Mouse (Mus musculus) liver, postnatal 0 days (tissue): ENCODE results near the gene Ccdc82. TPM values are rescaled to one million over a fixed set of nuclear protein-coding genes. Genes with fewer than 3 reads are reported as not detected.

Source experiments
- ATAC-seq: fragments of 200-750 bp; cut with Nextera tagmentation; 2 replicates; pipeline ENCODE4 v1.8.0; 2017; ENCODE audit warnings: mild to moderate bottlenecking, moderate library complexity
- DNase-seq: peaks from one replicate; pipeline ENCODE4 v3.0.0-alpha.2; 2016
- H3K27ac ChIP-seq: fragments of 300-500 bp; sonication (generic); 2 replicates; pipeline ENCODE4 v1.5.1; 2014; ENCODE audit warnings: antibody characterized with exemption, moderate library complexity, mild to moderate bottlenecking, low read depth
- H3K27me3 ChIP-seq: fragments of 300-500 bp; sonication (generic); 2 replicates; pipeline ENCODE4 v1.6.1; 2014; ENCODE audit warnings: low read length, control low read depth, mixed read lengths; ENCODE audit not compliant: insufficient read depth
- H3K36me3 ChIP-seq: fragments of 300-500 bp; sonication (generic); replicated peaks from 2 replicates; pipeline ENCODE4 v1.6.1; 2014; ENCODE audit warnings: mild to moderate bottlenecking, control low read depth, low read length, moderate library complexity, mixed read lengths; ENCODE audit not compliant: insufficient read depth
- H3K4me1 ChIP-seq: fragments of 300-500 bp; sonication (generic); 2 replicates; pipeline ENCODE4 v1.6.1; 2014; ENCODE audit warnings: antibody characterized with exemption, mild to moderate bottlenecking, control low read depth; ENCODE audit not compliant: insufficient read depth
- H3K4me2 ChIP-seq: fragments of 300-500 bp; sonication (generic); 2 replicates; pipeline ENCODE4 v1.6.1; 2014; ENCODE audit warnings: low read depth, mild to moderate bottlenecking, low read length, moderate library complexity, mixed read lengths
- H3K4me3 ChIP-seq: fragments of 300-500 bp; sonication (generic); 2 replicates; pipeline ENCODE4 v1.5.1; 2014; ENCODE audit warnings: low read depth, low read length
- H3K9ac ChIP-seq: fragments of 300-500 bp; sonication (generic); replicated peaks from 2 replicates; pipeline ENCODE4 v1.6.1; 2014; ENCODE audit warnings: mild to moderate bottlenecking, moderate library complexity
- H3K9me3 ChIP-seq: fragments of 300-500 bp; sonication (generic); 2 replicates; pipeline ENCODE4 v1.6.1; 2016; ENCODE audit warnings: mild to moderate bottlenecking, control low read depth, low read length, mixed read lengths
- CTCF ChIP-seq: sonication (generic); IDR thresholded peaks from 2 replicates; pipeline ENCODE4 v1.5.1; 2016; ENCODE audit warnings: antibody characterized with exemption, low read depth
- EP300 ChIP-seq: IDR thresholded peaks from 2 replicates; pipeline ENCODE4 v1.6.1; 2016; ENCODE audit warnings: antibody characterized with exemption, low read depth, mild to moderate bottlenecking
- WGBS: fragments of 180-500 bp; shearing (Covaris S2); extraction: QIAGEN DNeasy Blood & Tissue Kit; methylation state at CpG from one replicate; pipeline ENCODE4 v1.1.7; 2014; ENCODE audit not compliant: insufficient replicate concordance; 5-methylcytosine and 5-hydroxymethylcytosine counted together
- polyA plus RNA-seq: library from polyadenylated mRNA; unstranded; fragments of >200 nt; fragmentation: Nextera tagmentation; extraction: Ambion mirVana; gene quantifications from 2 replicates; pipeline ENCODE4 v1.2.1, GENCODE M21; 2015

Gene Ccdc82
- polyA plus RNA-seq, 1 experiment from 2014 or later, result 4.7 TPM

DNA sequence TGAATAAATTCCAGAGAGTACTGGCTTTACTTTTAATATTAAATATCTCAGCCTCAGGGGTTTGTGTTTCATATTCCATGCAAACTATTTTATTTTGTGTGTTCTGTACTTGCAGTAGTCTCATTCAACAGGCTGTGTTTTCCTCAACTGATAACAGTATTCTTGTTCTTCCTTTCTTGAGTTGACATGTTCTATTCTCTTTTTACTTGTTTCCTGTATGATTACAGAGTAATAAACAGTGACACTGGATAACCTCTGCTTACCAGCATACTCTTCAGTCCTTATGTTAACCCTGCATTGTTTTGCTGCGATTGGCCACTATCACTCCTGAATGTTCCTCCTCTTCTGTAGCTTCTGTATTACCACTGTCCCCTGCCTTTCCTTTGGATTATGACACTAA, 10.0 kb downstream of the Ccdc82 start:
- H3K36me3 ChIP-seq, result peaks cover 12% of the 10 kb centered on the region; the same call in 1 of the 2 replicates
- no peak overlapping the region for H3K9ac ChIP-seq
- ATAC-seq (no peak), DNase-seq (no peak)
- H3K4me2 ChIP-seq, result no peak overlapping the region
- H3K9me3 ChIP-seq, result no peaks in the 10 kb centered on the region
- TF ChIP-seq EP300 (no peak), CTCF (no peak)
- no peak overlapping the region for H3K27ac ChIP-seq
- H3K4me3 ChIP-seq, result no peak overlapping the region
- no peaks in the 10 kb centered on the region for H3K4me1 ChIP-seq
- WGBS, result 89% methylated on average over 1 of the region's 1 CpGs
- H3K27me3 ChIP-seq, result no peaks in the 10 kb centered on the region

DNA sequence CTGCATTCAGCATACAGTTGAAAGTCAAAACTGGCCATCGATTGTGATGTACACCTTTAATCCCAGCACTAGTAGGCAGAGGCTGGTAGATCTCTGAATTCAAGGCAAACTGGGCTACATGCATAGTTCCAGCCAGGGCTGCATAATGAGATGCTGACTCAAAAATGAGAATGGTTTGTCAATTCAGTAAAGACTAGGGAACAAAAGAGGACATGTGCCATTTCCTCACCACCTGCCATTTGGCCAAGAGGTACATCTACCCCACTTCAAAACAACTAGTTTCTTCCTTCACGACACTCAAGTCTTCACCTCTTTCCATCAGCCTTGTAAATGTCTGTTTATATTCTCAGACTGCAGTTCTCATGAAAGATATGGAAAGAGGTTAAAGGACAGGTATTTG, 11.4 kb downstream of the Ccdc82 start:
- ATAC-seq, result no peak
- DNase-seq, result no peak
- peaks cover 7% of the 10 kb centered on the region; the same call in 1 of the 2 replicates for H3K36me3 ChIP-seq
- TF ChIP-seq CTCF, result no peak
- no peak for TF ChIP-seq EP300
- no peak overlapping the region for H3K4me3 ChIP-seq
- no peaks in the 10 kb centered on the region for H3K4me1 ChIP-seq
- 88% methylated on average over 2 of the region's 2 CpGs for WGBS
- H3K27ac ChIP-seq, result no peak overlapping the region
- no peak overlapping the region for H3K4me2 ChIP-seq
- no peak overlapping the region for H3K9ac ChIP-seq
- H3K9me3 ChIP-seq, result no peaks in the 10 kb centered on the region
- no peaks in the 10 kb centered on the region for H3K27me3 ChIP-seq

DNA sequence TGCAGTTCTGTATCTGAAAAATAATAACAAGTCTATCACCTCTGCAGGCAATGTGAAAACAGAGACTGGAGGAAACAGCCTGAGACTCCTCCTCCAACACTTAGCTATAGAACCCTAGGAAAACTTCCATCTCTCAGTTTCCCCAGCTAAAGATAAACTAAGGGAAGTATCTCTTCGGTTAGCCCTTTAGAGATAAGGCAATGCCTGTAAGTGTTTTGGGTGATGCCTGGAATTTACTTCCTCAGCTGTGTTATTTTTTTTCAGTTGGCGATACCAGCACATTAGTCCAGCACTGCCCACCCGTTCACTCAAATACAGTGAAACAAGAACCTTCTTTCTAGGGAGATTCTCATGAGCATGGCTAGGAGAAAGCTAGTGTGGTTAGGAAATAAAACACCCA, 14.2 kb downstream of the Ccdc82 start:
- DNase-seq (no peak), ATAC-seq (no peak)
- Histone ChIP-seq H3K27ac (no peak overlapping the region), H3K4me3 (no peak overlapping the region), H3K9ac (no peak overlapping the region), H3K4me1 (no peaks in the 10 kb centered on the region), H3K36me3 (0 out of 2 replicates have a peak, but pooled peaks cover 3% of the 10 kb centered on the region), H3K9me3 (no peaks in the 10 kb centered on the region), H3K27me3 (no peaks in the 10 kb centered on the region), H3K4me2 (no peak overlapping the region)
- TF ChIP-seq CTCF (no peak), EP300 (no peak)
- 59% methylated on average over 3 of the region's 3 CpGs for WGBS

DNA sequence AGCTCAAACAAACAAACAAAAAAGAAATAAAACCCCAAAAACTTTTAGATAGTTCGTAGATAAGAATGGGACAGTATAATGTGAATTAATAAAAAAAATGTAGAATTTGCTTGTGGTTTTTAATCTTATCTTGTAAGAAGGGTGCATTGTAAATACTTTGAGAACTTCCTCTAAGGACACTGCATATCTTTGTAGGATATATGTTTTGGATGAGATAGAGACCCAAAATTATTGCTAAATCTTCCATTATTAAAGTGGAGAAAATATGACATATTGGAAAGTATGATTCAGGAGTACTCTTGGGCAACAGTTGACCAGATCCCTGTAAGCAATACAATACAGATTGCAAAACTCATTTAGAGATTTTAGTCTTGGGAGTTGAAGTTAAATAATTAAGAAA, 26.5 kb downstream of the Ccdc82 start:
- Histone ChIP-seq H3K4me2 (no peak overlapping the region), H3K27ac (no peak overlapping the region), H3K4me3 (no peak overlapping the region), H3K9me3 (no peaks in the 10 kb centered on the region), H3K27me3 (no peaks in the 10 kb centered on the region), H3K4me1 (no peaks in the 10 kb centered on the region), H3K36me3 (peaks cover 10% of the 10 kb centered on the region), H3K9ac (no peak overlapping the region)
- WGBS, result 83% methylated on average over 1 of the region's 1 CpGs
- no peak for DNase-seq
- no peak for ATAC-seq
- TF ChIP-seq EP300, result no peak
- TF ChIP-seq CTCF, result no peak

DNA sequence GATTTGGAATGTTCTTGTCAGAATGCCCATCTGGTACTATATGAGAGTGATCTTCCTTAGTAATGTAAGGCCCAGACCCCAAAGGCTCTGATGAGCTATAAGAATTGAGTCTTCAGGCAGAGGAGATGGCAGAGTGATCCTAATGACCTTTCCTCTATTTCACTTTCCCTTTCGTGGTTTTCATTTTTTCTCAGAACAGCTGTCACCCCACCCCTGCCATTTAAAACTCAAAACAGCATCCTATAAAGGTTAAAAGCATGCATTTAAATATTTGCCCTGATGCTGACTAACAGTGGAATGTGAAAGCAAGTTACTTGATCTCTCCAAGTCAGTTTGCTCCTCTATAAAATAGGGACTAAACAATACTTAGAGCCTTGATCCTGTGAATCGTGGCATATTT, 40.7 kb downstream of the Ccdc82 start:
- 75% methylated on average over 2 of the region's 2 CpGs for WGBS
- Histone ChIP-seq H3K9ac (no peak overlapping the region), H3K9me3 (no peaks in the 10 kb centered on the region), H3K27me3 (no peaks in the 10 kb centered on the region), H3K36me3 (0 out of 2 replicates have a peak, but pooled peaks cover 8% of the 10 kb centered on the region), H3K27ac (no peak overlapping the region), H3K4me1 (no peaks in the 10 kb centered on the region), H3K4me2 (no peak overlapping the region), H3K4me3 (no peak overlapping the region)
- TF ChIP-seq CTCF (no peak), EP300 (no peak)
- DNase-seq (no peak), ATAC-seq (no peak)

DNA sequence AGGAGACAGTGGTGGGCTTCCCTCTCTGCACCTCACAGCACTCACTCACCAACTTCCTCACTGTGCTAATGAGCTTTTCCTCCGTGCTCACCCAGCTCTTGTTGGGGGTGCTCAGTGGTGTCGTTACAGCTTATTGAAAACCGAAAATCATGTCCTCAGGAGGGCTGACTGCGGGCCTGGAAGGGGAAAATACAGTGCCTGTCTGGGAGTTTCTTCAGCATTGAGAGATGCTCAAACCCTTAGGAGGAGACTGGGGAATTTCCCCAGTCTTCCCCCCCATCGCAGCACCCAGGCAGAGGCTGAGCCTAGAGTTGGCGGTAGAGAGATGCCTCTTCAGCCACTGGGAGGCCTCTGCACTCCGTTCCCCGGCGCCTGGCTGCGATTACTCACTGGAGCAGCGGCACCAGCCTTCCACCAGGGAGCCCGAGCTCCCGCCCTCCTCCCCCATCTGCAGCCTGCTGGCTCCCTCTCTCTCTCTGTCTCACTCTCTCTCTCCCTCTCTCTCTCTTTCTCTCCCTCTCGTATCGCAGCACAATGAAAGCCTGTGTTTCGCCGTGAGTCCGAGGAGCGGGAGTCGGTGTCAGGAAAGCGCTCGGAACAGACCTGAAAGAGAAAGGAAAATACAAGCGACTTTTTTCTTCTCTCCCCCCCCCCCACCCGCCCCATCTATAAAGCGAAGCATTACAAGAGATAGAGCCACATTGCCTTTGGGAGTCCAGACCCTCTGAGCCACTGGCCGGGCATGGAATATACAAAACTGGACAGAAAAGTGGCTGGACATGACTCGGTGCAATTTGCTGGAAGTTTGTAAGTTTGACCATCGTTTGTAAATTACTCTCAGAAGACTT, 49.7 kb downstream of the Ccdc82 start:
- under 1% methylated on average over 28 of the region's 28 CpGs for WGBS
- peak overlapping the region; percentile 74 for H3K4me2 ChIP-seq
- peak overlapping the region; percentile 66 for H3K27ac ChIP-seq
- H3K36me3 ChIP-seq, result no peaks in the 10 kb centered on the region
- no peaks in the 10 kb centered on the region for H3K27me3 ChIP-seq
- H3K9ac ChIP-seq, result peak overlapping the region; percentile 70
- no peaks in the 10 kb centered on the region for H3K9me3 ChIP-seq
- TF ChIP-seq EP300, result no peak
- TF ChIP-seq CTCF, result peak; percentile 72
- ATAC-seq (peak; percentile 91), DNase-seq (peak; percentile 85)
- H3K4me1 ChIP-seq, result peaks cover 26% of the 10 kb centered on the region
- H3K4me3 ChIP-seq, result peak overlapping the region; percentile 66
